Mouse (Mus musculus): ENCODE measurements around the gene Acad11.

DNA sequence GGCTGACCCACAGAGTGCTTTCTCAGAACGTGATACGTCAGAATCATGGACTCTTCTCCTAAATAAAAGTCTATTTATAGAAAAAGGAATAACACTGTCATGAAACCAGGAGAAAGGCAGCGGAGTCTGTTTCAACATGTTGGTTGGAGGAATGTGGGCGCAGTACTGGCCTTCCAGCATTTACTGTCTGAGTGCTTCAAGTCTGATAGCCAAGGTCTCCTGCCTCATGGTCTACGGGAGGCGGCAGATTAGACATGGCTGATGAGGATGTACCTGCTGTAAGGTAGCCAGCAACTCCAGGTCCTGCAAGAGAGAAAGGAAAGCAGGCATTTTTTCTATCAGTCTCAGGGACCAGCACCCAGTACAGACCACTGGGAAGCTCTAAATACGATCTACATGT, 88.9 kb downstream of the Acad11 start:
- TF ChIP-seq TAL1 (IDR thresholded peaks at IDR 0.05; ENCODE audit: low read length) = no peak
- no peak for TF ChIP-seq GATA1 (IDR thresholded peaks at IDR 0.05; ENCODE audit: low read length)

All from erythroblast, embryonic 14.5 days (primary cell).